Mouse (Mus musculus) cortical plate, adult 2 months (tissue): ENCODE measurements around the gene Zbtb45. TPM values are rescaled to one million over a fixed set of nuclear protein-coding genes. Genes with fewer than 3 reads are reported as not detected.
A peak's percentile ranks its signal among the peaks of the same experiment; 100 is the strongest.

Experiments used
- H3K27ac ChIP-seq: fragments of 200-500 bp; 2 replicates; pipeline ENCODE4 v1.5.1; 2012; ENCODE audit warnings: low read length, control low read depth, inconsistent platforms; ENCODE audit not compliant: insufficient read depth
- H3K4me1 ChIP-seq: fragments of 200-500 bp; 2 replicates; pipeline ENCODE4 v1.6.1; 2011; ENCODE audit warnings: low read length; ENCODE audit not compliant: control insufficient read depth, insufficient read depth
- H3K4me3 ChIP-seq: fragments of 200-500 bp; 2 replicates; pipeline ENCODE4 v1.5.1; 2011; ENCODE audit warnings: mild to moderate bottlenecking, low read length, control low read depth; ENCODE audit not compliant: insufficient read depth
- CTCF ChIP-seq: fragments of 200-500 bp; IDR thresholded peaks from 2 replicates; pipeline ENCODE4 v1.5.1; 2011; ENCODE audit warnings: mild to moderate bottlenecking, control low read depth, low read length; ENCODE audit not compliant: insufficient read depth; ENCODE audit errors: extremely low read depth
- POLR2A ChIP-seq: fragments of 200-500 bp; IDR thresholded peaks from 2 replicates; pipeline ENCODE4 v1.6.1; 2011; ENCODE audit warnings: mild to moderate bottlenecking, low read length, control low read depth; ENCODE audit not compliant: insufficient read depth; ENCODE audit errors: extremely low read depth
- polyA plus RNA-seq: library from polyadenylated mRNA; depleted of rRNA; stranded (reverse); fragments of >200 nt; gene quantifications from 2 replicates; pipeline ENCODE4 v1.2.3, GENCODE M21; 2012

Gene Zbtb45
- polyA plus RNA-seq, 1 experiment, result 32.2 TPM

DNA sequence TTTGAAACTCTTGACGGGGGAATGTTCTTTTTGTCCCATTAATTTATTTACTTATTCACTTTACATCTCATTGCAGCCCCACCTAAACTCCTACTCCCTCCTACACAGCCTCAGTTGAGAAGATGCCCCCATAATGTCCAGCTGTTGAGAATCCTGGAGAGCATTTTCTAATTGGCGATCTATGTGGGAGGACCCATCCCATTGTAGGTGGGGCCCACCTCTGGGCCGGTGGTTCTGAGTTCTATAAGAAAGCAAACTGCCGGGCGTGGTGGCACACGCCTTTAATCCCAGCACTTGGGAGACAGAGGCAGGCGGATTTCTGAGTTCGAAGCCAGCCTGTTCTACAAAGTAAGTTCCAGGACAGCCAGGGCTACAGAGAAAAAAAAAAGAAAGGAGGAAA lies 22.9 kb downstream of the Zbtb45 start:
- no peaks in the 10 kb centered on the region for H3K4me1 ChIP-seq
- H3K27ac ChIP-seq, result no peak overlapping the region
- no peak for TF ChIP-seq POLR2A
- no peak for TF ChIP-seq CTCF
- H3K4me3 ChIP-seq, result no peak overlapping the region

GRCm38 (mm10) chr7:12985724-12986123 lies 24.1 kb downstream of the Zbtb45 start:
- H3K4me1 ChIP-seq, result no peaks in the 10 kb centered on the region
- no peak for TF ChIP-seq CTCF
- TF ChIP-seq POLR2A, result no peak
- no peak overlapping the region for H3K27ac ChIP-seq

DNA sequence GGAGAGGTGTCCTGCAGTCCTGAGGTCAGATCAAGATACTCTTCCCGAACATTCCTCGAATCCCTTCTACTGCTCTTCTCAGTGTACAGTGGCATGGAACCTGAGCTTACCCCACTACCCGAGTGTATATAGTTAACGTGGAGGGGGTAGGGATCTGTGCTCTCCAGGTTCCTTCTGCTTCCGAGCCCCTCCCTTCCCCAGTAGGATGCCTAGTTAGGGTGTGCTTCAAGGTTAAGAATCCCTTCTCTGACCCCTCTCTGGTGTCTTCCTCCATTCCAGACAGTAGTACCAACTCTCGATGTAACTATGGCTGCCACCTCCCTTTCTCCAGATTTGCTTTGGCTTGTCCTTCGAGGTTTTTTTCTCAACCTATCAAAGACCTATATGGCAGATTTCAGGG lies 29.5 kb downstream of the Zbtb45 start:
- H3K4me1 ChIP-seq, result no peaks in the 10 kb centered on the region
- H3K27ac ChIP-seq, result no peak overlapping the region
- no peak overlapping the region for H3K4me3 ChIP-seq
- TF ChIP-seq CTCF, result no peak
- no peak for TF ChIP-seq POLR2A

More at GRCm38 (mm10) chr7:12985724-12986123, 24.1 kb downstream of the Zbtb45 start:
- no peak overlapping the region for H3K4me3 ChIP-seq

DNA sequence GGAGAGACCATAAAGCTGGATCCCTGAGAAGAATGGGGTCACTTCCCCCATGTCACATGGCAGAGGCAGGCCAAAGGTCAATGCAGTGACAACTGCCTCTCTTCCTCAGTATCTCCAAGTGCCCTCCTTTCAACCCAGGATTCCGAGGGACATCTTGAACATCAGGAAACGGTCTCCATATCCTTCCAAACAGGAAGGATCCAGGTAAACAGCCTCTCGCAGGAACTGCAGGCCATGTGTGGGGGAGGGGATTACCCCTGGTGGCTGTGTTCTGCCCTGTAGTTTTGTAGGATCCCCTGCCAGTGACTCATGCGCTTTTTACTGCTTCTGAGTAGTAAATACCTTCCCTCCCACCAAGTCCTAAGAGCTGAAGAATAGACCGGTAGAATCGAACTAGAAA lies 30.1 kb downstream of the Zbtb45 start:
- Histone ChIP-seq H3K4me3 (no peak overlapping the region), H3K27ac (no peak overlapping the region), H3K4me1 (no peaks in the 10 kb centered on the region)
- TF ChIP-seq CTCF, result no peak
- no peak for TF ChIP-seq POLR2A

- Histone ChIP-seq H3K4me3 (peak overlapping the region; percentile 48; the same call in 1 of the 2 replicates), H3K4me1 (no peaks in the 10 kb centered on the region), H3K27ac (no peak overlapping the region)
- TF ChIP-seq CTCF (no peak), POLR2A (no peak)
These were observed 30.7 kb downstream of the Zbtb45 start for GRCm38 (mm10) chr7:12978931-12979722.

DNA sequence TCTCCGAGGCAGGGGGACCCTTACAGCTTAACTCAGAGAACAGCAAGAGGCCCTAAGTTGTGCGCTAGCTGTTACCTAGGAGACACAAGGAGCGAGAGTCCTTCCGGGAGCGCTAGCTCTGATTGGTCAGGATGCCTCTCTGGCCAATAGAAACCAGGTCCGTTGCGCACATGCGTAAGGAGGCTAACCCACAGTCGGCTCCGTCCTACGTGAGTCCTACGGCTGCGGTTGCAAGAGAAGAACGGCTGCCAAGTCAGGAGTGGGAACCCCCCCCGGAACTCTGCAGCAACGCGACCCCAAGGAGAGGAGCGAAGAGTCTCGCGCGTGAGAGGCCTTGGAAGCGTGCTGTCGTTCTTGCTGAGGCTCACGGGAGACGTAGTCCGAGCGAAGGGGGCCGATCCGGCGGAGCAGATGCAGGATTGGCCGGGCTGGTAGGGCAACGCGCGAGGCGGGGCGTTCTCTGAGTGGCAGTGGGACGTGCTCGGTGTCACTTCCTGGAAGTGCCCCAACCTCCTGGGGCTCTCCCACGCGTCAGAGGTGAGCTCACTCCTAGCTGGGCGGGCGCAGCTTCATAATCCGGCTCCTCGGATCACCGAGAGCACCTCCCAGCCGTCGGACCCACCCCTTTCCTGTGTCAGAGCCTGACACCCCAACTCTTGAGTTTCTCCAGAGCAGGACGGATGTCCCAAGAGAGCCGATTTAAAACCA lies 32.0 kb downstream of the Zbtb45 start, which contains the start of gene Zfp446:
Zfp446 (plus strand) TSS at position 167 of the 708 bp plus-strand sequence.
- Histone ChIP-seq H3K4me3 (peak within 1 kb of the TSS; percentile 48), H3K4me1 (no peaks in the 10 kb centered on the region), H3K27ac (peak within 1 kb of the TSS; percentile 85)
- TF ChIP-seq POLR2A (peak; percentile 80), CTCF (no peak)

GRCm38 (mm10) chr7:12970906-12971305 lies 38.9 kb downstream of the Zbtb45 start:
- Histone ChIP-seq H3K27ac (no peak overlapping the region), H3K4me1 (peaks cover 2% of the 10 kb centered on the region; the same call in 1 of the 2 replicates), H3K4me3 (no peak overlapping the region)
- TF ChIP-seq POLR2A (no peak), CTCF (no peak)

DNA sequence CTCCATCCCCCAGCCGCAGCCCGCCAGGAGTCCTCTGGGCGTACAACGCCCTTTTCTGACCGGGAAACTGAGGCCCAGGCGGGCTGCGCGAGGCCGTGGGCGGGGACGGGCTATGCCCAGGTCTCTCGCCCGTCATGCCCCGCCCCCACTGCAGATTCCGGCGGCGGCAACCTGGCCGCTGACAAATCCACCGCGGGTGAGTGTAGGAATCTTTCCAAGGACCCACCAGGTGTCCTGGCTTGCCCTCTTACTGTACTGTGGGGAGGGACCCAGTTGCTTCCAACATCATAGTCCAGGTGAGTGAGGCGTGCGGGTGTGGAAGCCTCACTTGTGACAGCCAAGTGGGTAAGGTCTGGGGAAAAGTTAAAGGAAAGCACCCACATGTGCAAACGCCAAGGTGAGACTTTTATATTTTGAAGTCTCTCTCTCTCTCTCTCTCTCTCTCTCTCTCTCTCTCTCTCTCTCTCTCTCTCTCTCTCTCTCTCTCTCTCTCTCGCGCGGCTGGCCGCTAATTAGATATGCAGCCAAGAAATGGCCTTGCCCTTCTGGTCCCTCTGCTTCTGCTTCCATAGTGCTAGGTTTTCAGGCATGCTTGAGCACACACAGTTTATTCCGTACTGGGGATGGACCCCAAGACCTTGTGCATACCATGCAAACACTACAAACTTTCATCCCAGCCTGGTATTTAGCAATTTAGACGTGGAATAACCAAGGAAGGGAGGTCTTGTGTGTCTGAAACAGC lies 43.6 kb downstream of the Zbtb45 start:
- Histone ChIP-seq H3K27ac (peak overlapping the region; percentile 90), H3K4me1 (peaks cover 3% of the 10 kb centered on the region; the same call in 1 of the 2 replicates), H3K4me3 (peak overlapping the region; percentile 82)
- no peak for TF ChIP-seq POLR2A
- TF ChIP-seq CTCF, result no peak

DNA sequence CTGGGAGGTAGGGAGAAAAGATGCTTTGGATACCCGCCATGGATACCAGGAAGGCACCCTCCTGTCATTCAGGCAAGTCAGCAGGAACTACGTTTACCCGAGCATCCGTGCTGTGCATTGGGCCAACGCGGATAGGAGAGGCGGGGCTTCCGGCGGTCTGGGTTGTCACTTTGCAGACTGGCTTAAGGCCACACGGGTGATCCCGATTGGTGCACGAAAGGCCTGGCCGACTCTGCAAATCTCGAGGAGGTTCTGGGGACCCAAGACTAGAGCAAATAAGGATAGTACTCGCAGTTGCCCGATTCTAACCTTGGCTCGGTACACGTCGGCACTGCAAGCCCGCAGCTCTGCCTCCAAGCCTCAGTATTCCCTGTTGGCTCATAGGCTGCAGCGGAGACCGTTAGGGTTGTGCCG lies 44.1 kb downstream of the Zbtb45 start, which contains the start of gene Zfp324:
Zfp324 (plus strand) TSS at position 161 of the 414 bp plus-strand sequence.
- peak within 1 kb of the TSS; percentile 90 for H3K27ac ChIP-seq
- H3K4me1 ChIP-seq, result peaks cover 3% of the 10 kb centered on the region; the same call in 1 of the 2 replicates
- H3K4me3 ChIP-seq, result peak within 1 kb of the TSS; percentile 82
- TF ChIP-seq POLR2A, result peak; percentile 83
- TF ChIP-seq CTCF, result no peak
